ENCODE assay signal across 9 mouse cellular contexts in genomic region chr12:119206711-119207463, GRCm38 (mm10). TPM values are rescaled to one million over a fixed set of nuclear protein-coding genes. Genes with fewer than 3 reads are reported as not detected.
A peak's percentile ranks its signal among the peaks of the same experiment; 100 is the strongest.
DNase-seq lines count a peak whose midpoint lies in the region; ATAC-seq lines count a peak whose summit lies in the region.
"Had no signal": no experiment of that assay in that cellular context is flagged by ENCODE, and none has a peak within 500 bp of the region (broad histone marks: within the 10 kb centered on the region; RNA-seq: fewer than 3 reads in every experiment).

No protein-coding gene starts in this region.

- H3K9me3 ChIP-seq in kidney, embryonic 15.5 days (replicated peaks), result no peaks in the 10 kb centered on the region
- H3K9me3 ChIP-seq in embryonic facial prominence, embryonic 10.5 days, result no peaks in the 10 kb centered on the region
- H3K9me3 ChIP-seq: midbrain, embryonic 12.5 days had no signal

- no peaks in the 10 kb centered on the region for H3K36me3 ChIP-seq in kidney, embryonic 15.5 days
- H3K36me3 ChIP-seq in embryonic facial prominence, embryonic 10.5 days (replicated peaks), result no peaks in the 10 kb centered on the region; the same call in 1 of the 2 replicates

- H3K4me2 ChIP-seq in kidney, embryonic 15.5 days, result no peak overlapping the region
- H3K4me2 ChIP-seq: midbrain, embryonic 12.5 days had no signal

- WGBS in kidney, embryonic 15.5 days, result 52% methylated on average over 6 of the region's 6 CpGs
- 86% methylated on average over 6 of the region's 6 CpGs for WGBS in embryonic facial prominence, embryonic 10.5 days

- DNase-seq in kidney, postnatal 14 days, result no peak
- peak; percentile 89 for DNase-seq in brain, adult 2 months (ENCODE audit: low read depth, low spot score)
- peak; percentile 63 to 66 for DNase-seq in layer of hippocampus, adult 8-10 months (ENCODE audit: low spot score in 2 of 2)
- peak; percentile 66 for DNase-seq in right cerebral cortex, adult 18-20 months
- DNase-seq in embryo, embryonic 11 days, result no peak
- DNase-seq in embryonic facial prominence, embryonic 10.5 days (ENCODE audit: low spot score), result no peak
- DNase-seq in urinary bladder, postnatal 25 days (ENCODE audit: low spot score), result no peak

- 0 out of 2 replicates have a peak, but pooled peaks have one; percentile 15 for ATAC-seq in kidney, embryonic 15.5 days (replicated peaks; ENCODE audit: low FRiP score)

- H3K27me3 ChIP-seq in kidney, embryonic 15.5 days, result no peaks in the 10 kb centered on the region
- H3K27me3 ChIP-seq in embryonic facial prominence, embryonic 10.5 days (replicated peaks; ENCODE audit: low read depth, poor library complexity, severe bottlenecking), result no peaks in the 10 kb centered on the region
- H3K27me3 ChIP-seq: midbrain, embryonic 12.5 days had no signal

- no peak overlapping the region for H3K27ac ChIP-seq in kidney, embryonic 15.5 days
- no peak overlapping the region for H3K27ac ChIP-seq in embryonic facial prominence, embryonic 10.5 days (replicated peaks)
- H3K27ac ChIP-seq: midbrain, embryonic 12.5 days had no signal

- no peak overlapping the region for H3K9ac ChIP-seq in kidney, embryonic 15.5 days
- H3K9ac ChIP-seq: midbrain, embryonic 12.5 days had no signal

- H3K4me3 ChIP-seq in kidney, embryonic 15.5 days (replicated peaks), result no peak overlapping the region
- no peak overlapping the region for H3K4me3 ChIP-seq in embryonic facial prominence, embryonic 10.5 days
- H3K4me3 ChIP-seq: midbrain, embryonic 12.5 days had no signal

- H3K4me1 ChIP-seq in kidney, embryonic 15.5 days, result no peaks in the 10 kb centered on the region
- H3K4me1 ChIP-seq in embryonic facial prominence, embryonic 10.5 days, result no peaks in the 10 kb centered on the region
- H3K4me1 ChIP-seq: midbrain, embryonic 12.5 days had no signal

RNA-seq across cellular contexts. Expression of gene Itgb8, which starts 31.7 kb away (rescaled TPM):
- 3.1 and 3.2 TPM in 2 replicates for polyA plus RNA-seq in kidney, embryonic 15.5 days (2015; fragmentation: Nextera tagmentation; extraction: Ambion mirVana)
- 10 to 100 TPM; 35.6 to 37.9 (median 36.5) TPM for total RNA-seq in layer of hippocampus, adult 8-10 months (2022)
- polyA plus RNA-seq in embryonic facial prominence, embryonic 10.5 days (2016; fragmentation: Nextera tagmentation; extraction: Ambion mirVana), result 6.5 and 9.8 TPM in 2 replicates

Comparison
In these comparisons a context has a peak if more than half of its experiments do, and no peak if none do; other contexts are left out.
1. DNase-seq: peak in brain, adult 2 months (single experiment), layer of hippocampus, adult 8-10 months (2 of 2) and right cerebral cortex, adult 18-20 months (single experiment); none in kidney, postnatal 14 days (single experiment), embryo, embryonic 11 days (single experiment), embryonic facial prominence, embryonic 10.5 days (single experiment) and urinary bladder, postnatal 25 days (single experiment).